Mouse (Mus musculus): Measurements from ENCODE around the gene Abca1.

DNA sequence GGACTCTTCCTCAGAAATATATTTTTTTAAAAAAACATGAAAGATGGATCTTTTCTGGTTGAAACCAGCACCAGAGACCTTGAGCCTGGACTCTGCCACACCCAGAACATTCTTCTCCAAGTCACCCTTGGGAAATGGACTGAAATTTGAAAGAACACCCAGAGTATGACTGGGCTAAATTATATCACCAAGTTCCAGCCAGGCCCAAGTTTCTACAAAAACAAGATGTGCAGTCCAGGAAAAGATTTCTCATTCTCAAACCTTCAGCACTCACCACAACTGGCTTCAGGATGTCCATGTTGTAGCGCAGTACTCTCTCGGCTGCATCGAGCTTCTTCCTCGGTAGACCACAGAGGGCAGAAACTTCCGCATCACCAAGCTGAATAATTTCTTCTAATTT is 53.0 kb downstream of the Abca1 start:
- TF ChIP-seq CTCF (IDR thresholded peaks at IDR 0.05; ENCODE audit: extremely low read depth, insufficient read depth, low read length), result no peak
- TF ChIP-seq POLR2A (IDR thresholded peaks at IDR 0.05; ENCODE audit: extremely low read depth, insufficient read depth, low read length), result no peak

Measured in cortical plate, adult 2 months (tissue).